Mouse (Mus musculus) liver, embryonic 11.5 days (tissue): ENCODE data around the gene Fzd5. TPM values are rescaled to one million over a fixed set of nuclear protein-coding genes. Genes with fewer than 3 reads are reported as not detected.
A peak's percentile ranks its signal among the peaks of the same experiment; 100 is the strongest.

ENCODE experiments used
- ATAC-seq: fragments of 200-750 bp; cut with Nextera tagmentation; replicated peaks from 2 replicates; pipeline ENCODE4 v1.8.0; 2017; ENCODE audit warnings: moderate number of reproducible peaks, mild to moderate bottlenecking, moderate TSS enrichment, moderate library complexity; ENCODE audit not compliant: low FRiP score
- DNase-seq: peaks from one replicate; pipeline ENCODE4 v3.0.0-alpha.2; 2017; ENCODE audit warnings: low spot score
- H3K27ac ChIP-seq: fragments of 300-500 bp; sonication (generic); 2 replicates; pipeline ENCODE4 v1.5.1; 2014; ENCODE audit warnings: mild to moderate bottlenecking, low read depth, low read length, control low read depth
- H3K27me3 ChIP-seq: fragments of 300-500 bp; sonication (generic); replicated peaks from 2 replicates; pipeline ENCODE4 v1.6.1; 2014; ENCODE audit warnings: low read length, mixed read lengths; ENCODE audit not compliant: control insufficient read depth, insufficient read depth
- H3K36me3 ChIP-seq: fragments of 300-500 bp; sonication (generic); 2 replicates; pipeline ENCODE4 v1.6.1; 2014; ENCODE audit warnings: mild to moderate bottlenecking, low read length, moderate library complexity, mixed read lengths; ENCODE audit not compliant: control insufficient read depth, insufficient read depth
- H3K4me1 ChIP-seq: fragments of 300-500 bp; sonication (generic); replicated peaks from 2 replicates; pipeline ENCODE4 v1.6.1; 2014; ENCODE audit warnings: low read length, mixed read lengths; ENCODE audit not compliant: control insufficient read depth, insufficient read depth
- H3K4me2 ChIP-seq: fragments of 300-500 bp; sonication (generic); 2 replicates; pipeline ENCODE4 v1.6.1; 2014; ENCODE audit warnings: mild to moderate bottlenecking, control low read depth, moderate library complexity
- H3K4me3 ChIP-seq: fragments of 300-500 bp; sonication (generic); 2 replicates; pipeline ENCODE4 v1.5.1; 2014; ENCODE audit warnings: low read depth, low read length, control low read depth
- H3K9ac ChIP-seq: fragments of 300-500 bp; sonication (generic); 2 replicates; pipeline ENCODE4 v1.6.1; 2014; ENCODE audit warnings: low read depth, low read length, control low read depth
- H3K9me3 ChIP-seq: fragments of 300-500 bp; sonication (generic); 2 replicates; pipeline ENCODE4 v1.6.1; 2016; ENCODE audit warnings: low read length, inconsistent platforms, mixed read lengths; ENCODE audit not compliant: control insufficient read depth
- WGBS: fragments of 180-500 bp; shearing (Covaris S2); extraction: QIAGEN DNeasy Blood & Tissue Kit; methylation state at CpG from one replicate; pipeline ENCODE4 v1.1.7; 2014; 5-methylcytosine and 5-hydroxymethylcytosine counted together
- polyA plus RNA-seq: library from polyadenylated mRNA; unstranded; fragments of >200 nt; fragmentation: Nextera tagmentation; extraction: Ambion mirVana; gene quantifications from 2 replicates; pipeline ENCODE4 v1.2.1, GENCODE M21; 2014

The Fzd5 gene
- 2.2 and 2.7 TPM in 2 replicates for polyA plus RNA-seq

DNA sequence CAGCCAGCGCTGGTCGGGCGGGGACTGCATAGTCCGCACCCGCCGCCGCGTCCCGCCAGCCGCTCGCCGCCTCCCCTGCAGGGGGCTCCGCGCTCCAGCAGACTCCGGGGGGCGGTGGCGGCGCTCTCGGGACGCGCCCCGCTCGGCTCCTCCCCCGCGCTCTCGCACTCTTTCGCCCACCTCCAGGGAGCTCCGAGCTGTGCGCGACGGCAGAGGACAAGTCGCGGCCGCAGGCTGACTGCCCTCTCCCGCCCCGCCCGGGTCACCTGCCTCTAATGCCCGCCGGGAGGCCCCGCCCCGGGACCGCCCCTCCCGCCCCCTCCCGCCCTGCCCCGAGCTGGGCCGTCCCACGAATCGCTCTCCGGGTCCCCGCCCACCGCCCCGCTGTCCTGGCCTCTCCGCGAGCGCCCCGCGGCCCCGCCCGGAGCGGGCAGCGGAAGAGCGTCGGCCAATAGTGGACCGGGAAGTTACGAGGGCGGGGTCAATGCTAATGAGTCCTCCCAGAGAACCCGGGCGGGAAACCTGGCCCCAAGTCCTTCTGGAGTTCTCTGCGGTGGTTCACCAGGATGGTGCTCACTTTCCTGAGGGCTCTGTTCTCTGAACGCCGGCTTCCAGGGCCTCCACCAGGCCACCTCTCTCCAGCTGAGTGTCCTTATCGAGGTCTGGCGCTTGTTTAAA, at the start of gene Fzd5:
TSS of gene Fzd5 (minus strand) at position 250 of the 678 bp plus-strand sequence.
- DNase-seq (peak; percentile 99), ATAC-seq (peak; percentile 88)
- under 1% methylated on average over 65 of the region's 73 CpGs for WGBS
- Histone ChIP-seq H3K9ac (peak within 1 kb of the TSS; percentile 78), H3K4me2 (peak within 1 kb of the TSS; percentile 100), H3K4me1 (peaks cover 33% of the 10 kb centered on the region), H3K27ac (peak within 1 kb of the TSS; percentile 82), H3K27me3 (peaks cover 12% of the 10 kb centered on the region), H3K36me3 (0 out of 2 replicates have a peak, but pooled peaks cover 2% of the 10 kb centered on the region), H3K4me3 (peak within 1 kb of the TSS; percentile 65), H3K9me3 (no peaks in the 10 kb centered on the region)

DNA sequence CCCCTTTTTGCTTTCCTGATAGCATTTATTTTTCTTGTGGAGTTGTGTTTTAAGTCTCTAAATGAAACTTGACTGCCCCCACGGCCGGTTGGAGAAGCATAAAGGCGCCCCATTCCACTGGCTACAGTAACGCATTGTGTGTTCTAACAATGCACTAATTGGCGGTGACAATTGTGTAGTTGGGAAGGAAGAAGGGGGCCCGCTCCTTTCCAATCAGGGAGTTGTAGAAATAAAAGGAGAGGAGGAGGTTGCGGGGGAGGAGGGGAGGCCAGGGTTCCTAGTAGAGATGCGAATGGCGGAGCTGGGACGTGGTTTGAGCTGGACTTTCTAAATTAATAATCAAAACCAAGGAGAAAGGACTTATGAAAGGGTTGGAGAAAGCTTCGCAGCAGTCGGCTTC, 42.3 kb upstream of the Fzd5 start:
- Histone ChIP-seq H3K9ac (no peak overlapping the region), H3K4me1 (no peaks in the 10 kb centered on the region), H3K4me3 (no peak overlapping the region), H3K9me3 (no peaks in the 10 kb centered on the region), H3K36me3 (no peaks in the 10 kb centered on the region), H3K27me3 (no peaks in the 10 kb centered on the region), H3K4me2 (no peak overlapping the region), H3K27ac (no peak overlapping the region)
- 82% methylated on average over 12 of the region's 12 CpGs for WGBS
- ATAC-seq (no peak), DNase-seq (no peak)

DNA sequence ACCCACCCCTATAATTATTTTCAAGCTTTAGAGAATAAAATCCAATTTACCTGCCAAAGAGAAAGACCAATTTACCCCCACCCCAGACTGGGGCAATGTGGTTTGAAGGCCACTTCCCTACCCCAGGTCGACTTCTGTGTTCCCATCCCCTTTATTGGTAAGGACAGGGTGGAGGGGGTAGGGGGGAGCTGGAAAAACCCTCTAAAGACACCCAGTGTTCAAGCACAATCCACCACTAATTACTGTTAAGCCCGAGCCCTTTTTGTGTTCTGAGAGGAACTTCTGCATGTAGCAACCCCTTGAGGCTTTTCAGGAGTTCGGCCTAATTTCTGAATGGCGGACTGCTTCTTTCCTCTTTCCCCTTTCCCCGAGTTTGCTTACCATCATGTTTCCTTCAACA, 41.9 kb upstream of the Fzd5 start:
- Histone ChIP-seq H3K36me3 (no peaks in the 10 kb centered on the region), H3K4me1 (no peaks in the 10 kb centered on the region), H3K4me2 (no peak overlapping the region), H3K27me3 (no peaks in the 10 kb centered on the region), H3K9ac (no peak overlapping the region), H3K4me3 (no peak overlapping the region), H3K27ac (no peak overlapping the region), H3K9me3 (no peaks in the 10 kb centered on the region)
- DNase-seq (no peak), ATAC-seq (no peak)
- WGBS, result 66% methylated on average over 5 of the region's 5 CpGs

DNA sequence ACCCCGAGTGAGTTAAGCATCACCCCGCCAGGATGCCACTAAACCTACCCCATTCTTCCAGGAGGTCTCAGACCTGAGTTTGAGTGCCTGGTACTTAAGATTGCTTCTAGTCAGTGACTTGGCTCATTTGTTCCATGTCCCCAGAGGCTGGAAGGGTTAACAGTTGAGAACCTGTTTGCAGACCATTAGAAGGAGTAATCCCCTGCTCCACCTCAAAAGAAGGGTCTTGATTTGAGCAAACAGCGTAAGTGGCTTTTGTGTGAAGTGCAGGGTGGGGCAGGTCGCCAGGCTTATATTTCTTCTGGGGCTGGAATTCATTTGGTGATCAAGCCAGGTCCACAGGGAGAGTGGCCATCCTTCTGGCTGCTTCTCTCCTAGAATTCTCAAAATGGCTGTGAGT, 35.8 kb upstream of the Fzd5 start:
- WGBS, result 77% methylated on average over 4 of the region's 4 CpGs
- DNase-seq, result no peak
- H3K4me2 ChIP-seq, result no peak overlapping the region
- no peak overlapping the region for H3K9ac ChIP-seq
- no peaks in the 10 kb centered on the region for H3K27me3 ChIP-seq
- H3K36me3 ChIP-seq, result no peaks in the 10 kb centered on the region
- no peak overlapping the region for H3K4me3 ChIP-seq
- no peak for ATAC-seq
- no peaks in the 10 kb centered on the region for H3K9me3 ChIP-seq
- H3K27ac ChIP-seq, result no peak overlapping the region
- H3K4me1 ChIP-seq, result no peaks in the 10 kb centered on the region

DNA sequence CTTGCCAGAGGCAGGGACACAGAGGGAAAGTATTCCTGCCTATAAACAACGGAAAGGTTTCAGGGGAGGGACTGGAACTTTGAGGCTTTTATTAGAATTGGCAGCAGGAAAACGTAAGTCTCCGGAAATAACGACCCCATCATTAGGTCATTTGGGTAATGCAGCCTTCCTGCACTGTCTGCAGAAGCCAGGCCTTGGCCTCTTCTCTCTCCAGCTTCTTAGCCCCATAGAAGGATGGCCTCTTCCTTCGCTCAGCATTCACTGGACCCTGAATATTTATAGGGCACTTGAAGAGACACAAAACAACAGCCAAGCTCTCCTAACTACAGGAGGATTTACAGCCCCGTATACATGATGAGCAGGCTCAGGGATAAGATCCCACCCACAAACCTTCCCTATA, 32.6 kb upstream of the Fzd5 start:
- Histone ChIP-seq H3K36me3 (no peaks in the 10 kb centered on the region), H3K27ac (no peak overlapping the region), H3K9ac (no peak overlapping the region), H3K4me2 (no peak overlapping the region), H3K4me1 (no peaks in the 10 kb centered on the region), H3K4me3 (no peak overlapping the region), H3K27me3 (no peaks in the 10 kb centered on the region), H3K9me3 (no peaks in the 10 kb centered on the region)
- no peak for DNase-seq
- WGBS, result 58% methylated on average over 6 of the region's 6 CpGs
- no peak for ATAC-seq

DNA sequence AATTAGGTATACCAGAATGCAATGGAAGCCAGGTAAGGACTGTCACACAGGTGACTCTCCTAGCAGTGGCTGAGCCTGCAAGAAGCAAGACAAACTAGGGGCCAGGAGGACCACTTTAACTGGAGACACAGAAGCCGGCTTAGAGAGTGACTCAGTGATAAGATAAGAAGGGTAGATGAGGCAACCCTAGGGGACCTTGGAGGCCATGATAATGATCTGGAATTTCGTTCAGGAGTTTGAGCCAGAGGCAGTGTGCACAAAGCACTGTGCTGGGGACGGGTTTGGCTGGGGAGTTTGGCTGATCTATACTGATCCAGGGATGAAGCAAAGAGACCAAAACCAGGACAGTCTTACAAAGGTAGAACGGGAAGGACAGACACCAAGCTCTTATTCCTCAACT, 24.1 kb upstream of the Fzd5 start:
- H3K4me1 ChIP-seq, result no peaks in the 10 kb centered on the region
- no peaks in the 10 kb centered on the region for H3K27me3 ChIP-seq
- H3K36me3 ChIP-seq, result no peaks in the 10 kb centered on the region
- H3K4me3 ChIP-seq, result no peak overlapping the region
- H3K9ac ChIP-seq, result no peak overlapping the region
- no peaks in the 10 kb centered on the region for H3K9me3 ChIP-seq
- WGBS, result 39% methylated on average over 4 of the region's 4 CpGs
- DNase-seq (no peak), ATAC-seq (no peak)
- H3K27ac ChIP-seq, result no peak overlapping the region
- no peak overlapping the region for H3K4me2 ChIP-seq

DNA sequence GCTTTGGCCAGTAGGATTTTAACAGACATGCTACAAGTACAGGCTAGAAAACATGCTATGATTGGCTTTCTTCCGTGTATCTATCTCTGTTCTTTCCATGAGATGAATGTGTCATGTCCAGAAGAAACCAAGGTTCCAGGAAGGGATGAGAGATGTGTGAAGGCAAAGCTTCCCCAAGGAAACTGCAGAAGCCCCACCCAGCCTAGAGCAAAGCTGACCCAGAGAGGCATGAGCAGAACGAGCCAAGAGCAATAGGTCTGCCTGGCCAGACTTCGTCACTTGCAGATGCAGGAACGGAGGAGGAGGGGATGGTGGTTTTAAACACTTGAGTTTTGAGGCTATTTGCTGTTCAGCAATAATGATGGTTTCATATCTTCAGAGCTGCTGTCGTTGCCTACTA, 20.2 kb upstream of the Fzd5 start:
- Histone ChIP-seq H3K9ac (no peak overlapping the region), H3K27ac (no peak overlapping the region), H3K27me3 (no peaks in the 10 kb centered on the region), H3K4me3 (no peak overlapping the region), H3K9me3 (no peaks in the 10 kb centered on the region), H3K4me2 (no peak overlapping the region), H3K4me1 (no peaks in the 10 kb centered on the region; the same call in 1 of the 2 replicates), H3K36me3 (no peaks in the 10 kb centered on the region)
- ATAC-seq (no peak), DNase-seq (no peak)
- WGBS, result 76% methylated on average over 5 of the region's 5 CpGs

DNA sequence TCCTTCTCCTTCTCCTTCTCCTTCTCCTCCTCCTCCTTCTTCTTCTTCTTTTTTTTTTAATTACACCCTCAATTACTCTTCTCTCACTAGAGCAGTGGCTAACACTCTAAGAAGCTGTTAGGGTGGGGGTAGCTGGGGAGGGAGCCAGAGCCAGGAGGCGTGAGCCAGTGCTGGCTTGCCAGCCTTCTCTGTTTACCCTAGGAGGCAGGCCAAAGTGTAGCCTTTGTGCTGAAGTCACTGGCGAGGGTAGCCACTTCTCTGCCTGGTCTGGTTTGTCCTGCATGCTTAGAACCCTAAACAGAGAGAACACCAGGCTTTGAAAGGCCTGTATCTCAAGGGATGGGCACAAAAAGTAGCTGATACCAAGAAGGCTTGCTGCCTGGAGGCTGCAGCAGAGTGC, 19.7 kb upstream of the Fzd5 start:
- 43% methylated on average over 2 of the region's 2 CpGs for WGBS
- ATAC-seq, result 0 out of 2 replicates have a peak, but pooled peaks have one; percentile 34

DNA sequence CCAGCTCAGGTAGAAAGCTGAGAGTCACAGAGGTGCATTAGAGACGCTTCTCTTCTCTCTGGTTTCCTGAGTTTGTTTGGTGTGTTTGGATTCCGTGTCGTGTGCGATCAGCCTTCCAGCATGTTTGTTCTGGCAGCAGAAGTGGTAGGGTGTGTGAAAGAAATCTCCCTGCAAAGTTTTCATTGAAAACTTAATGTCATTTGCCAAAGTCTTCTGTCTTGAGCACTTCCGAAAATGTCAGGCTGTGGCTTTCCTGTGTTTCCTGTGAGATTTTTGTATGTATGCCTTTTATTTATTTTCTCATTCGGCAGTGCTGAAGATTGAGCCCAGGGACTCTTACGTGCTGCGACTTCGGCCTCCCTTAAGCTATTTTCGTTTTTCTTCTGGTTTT, 19.1 kb upstream of the Fzd5 start:
- no peak for DNase-seq
- Histone ChIP-seq H3K4me3 (no peak overlapping the region), H3K4me1 (no peaks in the 10 kb centered on the region; the same call in 1 of the 2 replicates), H3K27ac (no peak overlapping the region), H3K27me3 (no peaks in the 10 kb centered on the region), H3K36me3 (no peaks in the 10 kb centered on the region), H3K4me2 (no peak overlapping the region), H3K9me3 (no peaks in the 10 kb centered on the region), H3K9ac (no peak overlapping the region)
- no peak for ATAC-seq
- WGBS, result 65% methylated on average over 10 of the region's 10 CpGs

More for the DNA sequence above, 19.7 kb upstream of the Fzd5 start:
- H3K4me1 ChIP-seq, result no peaks in the 10 kb centered on the region; the same call in 1 of the 2 replicates
- no peak overlapping the region for H3K4me3 ChIP-seq
- H3K27me3 ChIP-seq, result no peaks in the 10 kb centered on the region
- H3K9ac ChIP-seq, result no peak overlapping the region
- DNase-seq, result no peak
- no peak overlapping the region for H3K27ac ChIP-seq
- H3K9me3 ChIP-seq, result no peaks in the 10 kb centered on the region
- H3K36me3 ChIP-seq, result no peaks in the 10 kb centered on the region
- H3K4me2 ChIP-seq, result no peak overlapping the region
